Mouse (Mus musculus) heart, embryonic 10.5 days (tissue): ENCODE measurements around the gene Gm10645. TPM values are rescaled to one million over a fixed set of nuclear protein-coding genes. Genes with fewer than 3 reads are reported as not detected.

ENCODE experiments used
- DNase-seq: peaks from one replicate; pipeline ENCODE4 v3.0.0-alpha.2; 2017; ENCODE audit warnings: low spot score
- H3K27ac ChIP-seq: fragments of 300-500 bp; sonication (generic); 2 replicates; pipeline ENCODE4 v1.5.1; 2016; ENCODE audit warnings: mild to moderate bottlenecking
- H3K27me3 ChIP-seq: fragments of 300-500 bp; sonication (generic); 2 replicates; pipeline ENCODE4 v1.6.1; 2016; ENCODE audit warnings: mild to moderate bottlenecking; ENCODE audit not compliant: poor library complexity, insufficient read depth, severe bottlenecking
- H3K36me3 ChIP-seq: fragments of 300-500 bp; sonication (generic); 2 replicates; pipeline ENCODE4 v1.6.1; 2016; ENCODE audit warnings: mild to moderate bottlenecking, moderate library complexity
- H3K4me1 ChIP-seq: fragments of 300-500 bp; sonication (generic); 2 replicates; pipeline ENCODE4 v1.6.1; 2016; ENCODE audit warnings: mild to moderate bottlenecking
- H3K4me3 ChIP-seq: fragments of 300-500 bp; sonication (generic); 2 replicates; pipeline ENCODE4 v1.5.1; 2016; ENCODE audit warnings: mild to moderate bottlenecking, moderate library complexity
- H3K9me3 ChIP-seq: fragments of 300-500 bp; sonication (generic); 2 replicates; pipeline ENCODE4 v1.6.1; 2016; ENCODE audit warnings: mild to moderate bottlenecking, moderate library complexity
- WGBS: fragments of 180-500 bp; shearing (Covaris S2); methylation state at CpG from one replicate; pipeline ENCODE4 v1.1.7; 2016; 5-methylcytosine and 5-hydroxymethylcytosine counted together
- polyA plus RNA-seq: library from polyadenylated mRNA; unstranded; fragments of >200 nt; fragmentation: Nextera tagmentation; extraction: Ambion mirVana; gene quantifications from 2 replicates; pipeline ENCODE4 v1.2.1, GENCODE M21; 2016

Gene Gm10645
- polyA plus RNA-seq, 1 experiment from 2014 or later, result 1.2 TPM

- 81% methylated on average over 5 of the region's 5 CpGs for WGBS
- Histone ChIP-seq H3K4me1 (peaks cover 19% of the 10 kb centered on the region), H3K27me3 (no peaks in the 10 kb centered on the region), H3K36me3 (no peaks in the 10 kb centered on the region), H3K4me3 (no peak overlapping the region), H3K27ac (0 out of 2 replicates have a peak overlapping the region, but pooled peaks have one; percentile 0), H3K9me3 (no peaks in the 10 kb centered on the region)
- DNase-seq, result no peak
Observed at GRCm38 (mm10) chr8:83182784-83183183, 16.8 kb upstream of the Gm10645 start.

DNA sequence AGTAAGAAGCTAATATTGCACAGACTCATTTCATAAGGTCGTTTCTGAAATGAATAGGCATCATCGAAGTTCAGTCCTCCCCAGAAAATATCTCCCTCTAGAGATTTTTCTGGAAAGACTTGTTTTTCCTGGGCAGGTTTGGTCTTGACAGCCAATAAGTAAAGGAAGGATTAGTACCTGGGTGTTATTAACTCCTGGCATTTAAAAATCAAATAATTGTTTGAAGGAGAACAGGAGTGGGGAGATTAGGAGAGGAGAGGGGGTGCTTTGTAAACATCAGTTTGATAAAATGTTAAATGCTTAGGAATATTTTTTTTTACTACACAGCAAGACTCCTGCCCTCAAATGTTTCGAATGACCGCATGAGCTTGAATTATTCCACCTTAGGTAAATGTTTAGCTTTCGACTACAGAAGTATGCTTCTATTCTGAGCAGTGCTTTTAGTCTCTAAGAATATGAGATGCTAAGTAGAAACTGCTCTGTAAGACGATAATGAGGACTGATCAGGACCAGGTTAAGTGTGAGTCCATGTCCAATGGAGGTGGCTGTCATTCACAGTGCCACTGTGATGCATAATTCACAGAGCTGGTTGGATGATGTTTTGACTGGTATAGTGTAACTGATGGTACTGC lies 16.0 kb upstream of the Gm10645 start:
- no peak for DNase-seq
- Histone ChIP-seq H3K27me3 (no peaks in the 10 kb centered on the region), H3K27ac (no peak overlapping the region), H3K9me3 (no peaks in the 10 kb centered on the region), H3K4me3 (no peak overlapping the region), H3K4me1 (peaks cover 28% of the 10 kb centered on the region), H3K36me3 (no peaks in the 10 kb centered on the region)
- 78% methylated on average over 6 of the region's 6 CpGs for WGBS

- H3K4me3 ChIP-seq, result peak overlapping the region; percentile 29; the same call in 1 of the 2 replicates
- H3K4me1 ChIP-seq, result peaks cover 29% of the 10 kb centered on the region
- H3K27ac ChIP-seq, result peak overlapping the region; percentile 67
- no peaks in the 10 kb centered on the region for H3K9me3 ChIP-seq
- H3K36me3 ChIP-seq, result no peaks in the 10 kb centered on the region
- WGBS, result 6% methylated on average over 9 of the region's 9 CpGs
- DNase-seq, result no peak
- H3K27me3 ChIP-seq, result 0 out of 2 replicates have a peak, but pooled peaks cover 3% of the 10 kb centered on the region
Observed at GRCm38 (mm10) chr8:83178228-83178742, 12.3 kb upstream of the Gm10645 start.

DNA sequence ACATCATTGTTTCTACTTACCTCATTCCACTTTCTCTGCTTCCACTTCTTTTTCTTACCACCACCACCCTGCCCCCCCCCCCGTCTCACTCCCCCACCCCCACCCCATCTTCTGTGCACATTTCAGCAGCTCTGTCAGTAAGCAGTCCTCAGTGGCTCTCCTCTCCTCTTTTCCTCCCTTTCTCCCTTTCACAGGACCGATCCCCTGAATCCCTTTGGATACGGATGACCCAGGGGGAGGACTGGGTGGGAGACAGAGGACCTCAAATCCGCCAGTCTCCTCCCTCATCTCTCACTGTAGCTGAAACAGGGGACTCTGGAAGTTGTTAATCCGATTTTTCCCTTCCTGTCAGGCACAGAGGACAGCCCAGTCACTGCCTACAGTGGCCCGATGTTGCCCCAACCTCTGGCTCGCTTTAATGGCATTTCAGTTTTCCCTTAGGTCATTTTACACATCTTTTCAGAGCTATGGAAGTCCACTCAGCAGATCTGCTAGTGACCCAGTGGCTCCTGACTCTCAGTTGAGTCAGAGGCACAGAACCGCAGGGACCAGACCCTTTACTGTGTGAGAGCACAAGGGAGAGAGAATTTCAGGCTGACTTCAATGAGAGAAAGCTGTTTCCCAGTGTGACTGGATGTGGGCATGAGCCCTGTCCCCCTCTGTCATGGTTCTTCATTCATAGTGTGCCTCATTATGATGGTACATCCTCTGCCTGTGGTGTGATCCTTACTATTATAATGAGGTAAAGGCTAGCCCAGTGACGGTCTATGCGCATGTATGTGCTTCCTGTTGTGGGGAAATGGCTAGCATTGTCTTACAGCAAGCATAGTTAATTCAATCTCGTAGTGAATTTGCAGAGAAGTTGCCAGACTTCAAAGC lies 11.6 kb upstream of the Gm10645 start:
- DNase-seq, result no peak
- Histone ChIP-seq H3K27ac (peak overlapping the region; percentile 62), H3K36me3 (no peaks in the 10 kb centered on the region), H3K27me3 (0 out of 2 replicates have a peak, but pooled peaks cover 3% of the 10 kb centered on the region), H3K9me3 (no peaks in the 10 kb centered on the region), H3K4me3 (no peak overlapping the region), H3K4me1 (peaks cover 23% of the 10 kb centered on the region)
- 13% methylated on average over 11 of the region's 11 CpGs for WGBS

DNA sequence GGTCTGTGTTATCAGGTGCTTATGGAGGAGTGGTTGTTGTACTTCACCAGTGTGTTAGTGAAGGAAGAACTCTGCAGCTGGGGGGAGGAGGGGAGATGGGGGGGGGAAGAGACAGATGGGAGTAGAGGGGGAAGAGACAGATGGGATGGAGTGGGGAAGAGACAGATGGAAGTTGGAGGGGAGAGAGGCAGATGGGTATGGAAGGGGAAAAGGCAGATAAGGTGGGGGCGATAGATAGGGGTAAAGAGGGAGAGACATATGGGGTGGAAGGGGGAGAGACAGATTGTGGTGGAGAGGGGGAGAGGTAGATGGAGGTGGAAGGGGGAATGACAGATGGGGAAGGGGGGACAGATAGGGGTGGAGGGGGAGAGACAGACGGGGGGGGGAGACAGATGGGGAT lies 10.8 kb upstream of the Gm10645 start:
- 0 out of 2 replicates have a peak, but pooled peaks cover 3% of the 10 kb centered on the region for H3K27me3 ChIP-seq
- no peaks in the 10 kb centered on the region for H3K36me3 ChIP-seq
- H3K4me3 ChIP-seq, result no peak overlapping the region
- no peak overlapping the region for H3K27ac ChIP-seq
- peaks cover 22% of the 10 kb centered on the region for H3K4me1 ChIP-seq
- no peaks in the 10 kb centered on the region for H3K9me3 ChIP-seq
- no peak for DNase-seq
- 22% methylated on average over 2 of the region's 2 CpGs for WGBS

DNA sequence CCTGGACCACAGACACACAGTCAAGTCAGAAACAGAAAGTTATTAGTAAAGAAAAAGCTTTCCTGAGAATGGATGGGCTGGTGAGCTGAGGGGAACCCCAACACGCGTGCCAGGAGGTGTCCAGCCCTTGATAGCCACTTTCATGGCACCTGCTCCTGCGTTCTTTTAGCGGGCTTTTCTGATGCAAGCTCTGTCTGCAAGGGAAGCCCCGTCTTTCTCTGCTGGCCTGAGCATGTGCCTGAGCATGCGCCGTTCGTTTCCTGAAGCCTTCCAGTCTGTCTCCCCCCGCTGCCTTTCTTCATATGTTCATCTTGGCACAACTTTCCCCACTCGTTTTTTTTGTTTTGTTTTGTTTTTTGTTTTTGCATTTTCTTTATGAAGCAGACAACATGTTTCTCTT lies 9.7 kb upstream of the Gm10645 start:
- 71% methylated on average over 10 of the region's 10 CpGs for WGBS
- Histone ChIP-seq H3K27ac (no peak overlapping the region), H3K27me3 (0 out of 2 replicates have a peak, but pooled peaks cover 3% of the 10 kb centered on the region)

DNA sequence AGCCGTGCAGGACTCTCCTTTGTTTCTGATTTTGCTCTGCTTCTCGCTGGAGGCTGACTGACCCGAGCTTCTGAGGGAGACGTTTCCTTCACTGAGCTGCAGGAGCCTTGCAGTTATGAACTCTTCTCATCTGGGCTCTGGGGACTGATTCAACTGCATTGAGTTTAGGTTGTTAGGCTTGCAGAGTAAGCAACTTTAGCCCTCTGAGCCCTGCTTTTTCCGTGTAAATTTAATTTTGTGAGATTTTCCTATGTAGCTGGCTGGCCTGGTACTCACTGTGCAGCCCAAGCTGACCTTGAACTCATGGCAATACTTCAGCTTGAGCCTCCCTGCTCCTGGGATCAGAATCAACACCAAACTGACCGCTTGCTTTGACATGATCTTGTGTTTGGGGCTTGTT lies 4.9 kb upstream of the Gm10645 start:
- no peak overlapping the region for H3K27ac ChIP-seq
- WGBS, result 59% methylated on average over 6 of the region's 6 CpGs
- no peaks in the 10 kb centered on the region for H3K4me1 ChIP-seq
- no peaks in the 10 kb centered on the region for H3K9me3 ChIP-seq
- H3K27me3 ChIP-seq, result 0 out of 2 replicates have a peak, but pooled peaks cover 3% of the 10 kb centered on the region
- no peak for DNase-seq
- H3K4me3 ChIP-seq, result no peak overlapping the region
- H3K36me3 ChIP-seq, result no peaks in the 10 kb centered on the region

More for the DNA sequence above, 9.7 kb upstream of the Gm10645 start:
- H3K9me3 ChIP-seq, result no peaks in the 10 kb centered on the region
- H3K4me1 ChIP-seq, result peaks cover 22% of the 10 kb centered on the region
- no peak overlapping the region for H3K4me3 ChIP-seq
- no peak for DNase-seq
- H3K36me3 ChIP-seq, result no peaks in the 10 kb centered on the region

- Histone ChIP-seq H3K9me3 (no peaks in the 10 kb centered on the region), H3K27ac (no peak overlapping the region), H3K27me3 (0 out of 2 replicates have a peak, but pooled peaks cover under 1% of the 10 kb centered on the region), H3K36me3 (no peaks in the 10 kb centered on the region), H3K4me3 (no peak overlapping the region), H3K4me1 (peaks cover 10% of the 10 kb centered on the region)
- no peak for DNase-seq
- WGBS, result 92% methylated on average over 2 of the region's 2 CpGs
Observed at GRCm38 (mm10) chr8:83169709-83170108, 3.7 kb upstream of the Gm10645 start.

DNA sequence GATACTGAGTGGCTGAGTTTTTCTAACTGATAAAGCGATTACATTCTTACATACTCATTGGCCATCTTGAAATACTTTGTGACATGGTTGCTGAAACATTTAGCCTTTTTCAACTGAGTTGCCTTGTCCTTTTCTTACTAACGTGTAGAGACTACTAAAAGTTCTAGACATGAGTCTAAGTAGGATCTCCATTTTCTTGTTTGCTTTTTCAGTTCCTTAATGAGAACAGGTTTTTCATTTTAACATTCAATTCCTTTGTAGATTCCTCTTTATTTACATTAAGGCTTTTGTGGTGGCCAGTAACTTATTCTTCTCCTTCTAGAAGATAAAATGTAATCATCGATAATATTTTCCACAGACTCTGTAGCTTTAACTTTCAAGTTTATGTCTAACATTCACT lies 3.2 kb upstream of the Gm10645 start:
- WGBS, result 80% methylated on average over 3 of the region's 3 CpGs
- no peaks in the 10 kb centered on the region for H3K36me3 ChIP-seq
- no peak overlapping the region for H3K27ac ChIP-seq
- H3K4me1 ChIP-seq, result peaks cover 10% of the 10 kb centered on the region
- H3K4me3 ChIP-seq, result no peak overlapping the region
- no peaks in the 10 kb centered on the region for H3K9me3 ChIP-seq
- 0 out of 2 replicates have a peak, but pooled peaks cover 5% of the 10 kb centered on the region for H3K27me3 ChIP-seq
- no peak for DNase-seq

GRCm38 (mm10) chr8:83167932-83168331 lies 2.0 kb upstream of the Gm10645 start:
- Histone ChIP-seq H3K4me3 (no peak overlapping the region), H3K4me1 (peaks cover 10% of the 10 kb centered on the region), H3K27ac (no peak overlapping the region), H3K36me3 (no peaks in the 10 kb centered on the region), H3K27me3 (0 out of 2 replicates have a peak, but pooled peaks cover 5% of the 10 kb centered on the region), H3K9me3 (no peaks in the 10 kb centered on the region)
- 37% methylated on average over 3 of the region's 3 CpGs for WGBS
- DNase-seq, result no peak

GRCm38 (mm10) chr8:83165235-83165930 lies 587 bp downstream of the Gm10645 start, which contains the start of gene Tbc1d9:
Gene Tbc1d9, plus strand, starts transcription at chr8:83165352.
- under 1% methylated on average over 63 of the region's 63 CpGs for WGBS

GRCm38 (mm10) chr8:83160613-83161012 lies 5.4 kb downstream of the Gm10645 start:
- H3K9me3 ChIP-seq, result no peaks in the 10 kb centered on the region
- H3K27ac ChIP-seq, result no peak overlapping the region
- DNase-seq, result no peak
- no peak overlapping the region for H3K4me3 ChIP-seq
- no peaks in the 10 kb centered on the region for H3K36me3 ChIP-seq
- WGBS, result 59% methylated on average over 2 of the region's 2 CpGs
- peaks cover 9% of the 10 kb centered on the region for H3K4me1 ChIP-seq
- 0 out of 2 replicates have a peak, but pooled peaks cover 5% of the 10 kb centered on the region for H3K27me3 ChIP-seq

More at GRCm38 (mm10) chr8:83165235-83165930, 587 bp downstream of the Gm10645 start, which contains the start of gene Tbc1d9:
- peak within 1 kb of the TSS; percentile 90 for H3K27ac ChIP-seq
- no peaks in the 10 kb centered on the region for H3K9me3 ChIP-seq
- H3K4me1 ChIP-seq, result peaks cover 10% of the 10 kb centered on the region
- H3K36me3 ChIP-seq, result no peaks in the 10 kb centered on the region
- H3K4me3 ChIP-seq, result peak within 1 kb of the TSS; percentile 82
- H3K27me3 ChIP-seq, result 0 out of 2 replicates have a peak, but pooled peaks cover 5% of the 10 kb centered on the region
- peak; percentile 92 for DNase-seq
